Mouse (Mus musculus): ENCODE results near the gene Foxa3. TPM values are rescaled to one million over a fixed set of nuclear protein-coding genes. Genes with fewer than 3 reads are reported as not detected.
A peak's percentile ranks its signal among the peaks of the same experiment; 100 is the strongest.

Foxa3 gene
- polyA plus RNA-seq, 2 experiments, result 12.2 to 26.5 TPM

DNA sequence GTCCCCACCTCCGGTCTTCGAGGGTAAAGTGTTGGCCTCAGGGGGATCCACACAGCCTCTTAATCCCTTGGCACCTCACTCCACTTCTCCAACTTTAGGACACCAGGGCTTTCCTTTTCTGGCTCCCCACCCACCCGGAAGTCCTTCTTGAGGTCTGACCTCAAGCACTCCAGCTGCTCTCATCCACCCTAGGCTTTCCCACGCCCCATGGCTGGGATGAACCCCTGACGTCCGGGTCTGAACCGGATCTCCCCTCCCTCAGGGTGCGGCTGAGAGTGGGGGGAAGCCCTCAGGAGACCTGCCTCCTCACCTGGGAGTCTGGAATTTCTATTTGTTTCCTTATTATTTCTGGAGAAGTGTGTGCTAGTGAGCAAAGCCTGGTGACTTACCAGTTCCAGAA lies 2.3 kb downstream of the Foxa3 start:
- Histone ChIP-seq H3K27ac (no peak overlapping the region), H3K4me3 (ENCODE audit: insufficient read depth in 1 of 2, low read depth in 2 of 2, low read length in 2 of 2) (peak overlapping the region; percentile 16 to 74), H3K4me1 (replicated peaks; ENCODE audit: control insufficient read depth in 2 of 2, insufficient read depth in 2 of 2, low read length in 1 of 2) (peaks cover 7 to 12% of the 10 kb centered on the region in 2 experiments), H3K36me3 (replicated peaks; ENCODE audit: control insufficient read depth, insufficient read depth, low read depth) (no peaks in the 10 kb centered on the region), H3K4me2 (ENCODE audit: low read depth) (peak overlapping the region; percentile 53), H3K27me3 (ENCODE audit: control insufficient read depth, insufficient read depth, low read length) (peaks cover 32% of the 10 kb centered on the region), H3K9me3 (ENCODE audit: control insufficient read depth, low read length) (no peaks in the 10 kb centered on the region), H3K9ac (replicated peaks) (peak overlapping the region; percentile 24; the same call in 1 of the 2 replicates)
- DNase-seq (ENCODE audit: low read depth in 3 of 3, low spot score in 3 of 3) (no peak), ATAC-seq (ENCODE audit: insufficient read depth) (no peak)
- 12% methylated on average over 8 of the region's 8 CpGs for WGBS (ENCODE audit: insufficient replicate concordance)
- no peak for TF ChIP-seq EP300 (IDR thresholded peaks at IDR 0.05; ENCODE audit: low read depth)

DNA sequence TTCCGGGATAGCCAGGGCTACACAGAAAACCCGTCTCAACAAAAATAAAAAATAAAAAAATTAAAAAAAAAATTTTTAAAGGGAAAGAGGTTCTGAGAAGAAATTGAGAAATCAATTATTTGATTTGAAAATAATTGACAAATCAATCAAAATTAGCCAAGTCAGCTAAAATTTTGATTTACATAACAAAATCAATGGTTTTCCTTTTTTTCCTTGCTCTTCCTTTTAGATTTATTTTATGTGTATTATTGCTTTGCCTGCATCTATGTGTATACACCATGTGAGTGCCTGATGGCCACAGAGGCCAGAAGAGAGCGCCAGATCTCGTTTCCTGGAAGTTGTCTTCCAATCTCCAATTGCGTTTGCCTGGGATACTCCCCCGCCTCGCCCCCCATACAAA lies 5.4 kb downstream of the Foxa3 start:
- H3K27ac ChIP-seq, result no peak overlapping the region
- H3K27me3 ChIP-seq (ENCODE audit: control insufficient read depth, insufficient read depth, low read length), result peaks cover 23% of the 10 kb centered on the region
- no peak for ATAC-seq (ENCODE audit: insufficient read depth)

DNA sequence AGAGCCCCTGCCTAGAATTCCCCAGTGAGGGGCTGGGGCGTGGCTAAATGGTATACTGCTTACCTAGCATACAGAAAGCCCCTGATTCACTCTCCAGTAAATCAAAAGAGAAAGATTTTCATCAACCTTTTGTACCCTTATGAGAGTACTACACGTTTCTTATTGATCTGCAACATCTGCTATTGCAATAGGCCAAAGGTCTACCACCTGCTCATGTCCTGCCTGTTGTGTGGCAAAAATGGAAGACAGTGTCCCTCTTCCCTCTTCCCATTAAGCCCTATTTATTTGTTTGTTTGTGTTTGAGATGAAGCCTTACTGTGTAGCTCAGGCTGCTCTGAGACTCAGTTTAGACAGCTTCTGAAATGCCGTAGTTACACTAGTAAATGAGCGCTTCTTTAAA lies 7.3 kb downstream of the Foxa3 start:
- no peak overlapping the region for H3K4me2 ChIP-seq (ENCODE audit: low read depth)
- no peak overlapping the region for H3K4me3 ChIP-seq (ENCODE audit: insufficient read depth in 1 of 2, low read depth in 2 of 2, low read length in 2 of 2)
- H3K4me1 ChIP-seq (replicated peaks; ENCODE audit: control insufficient read depth in 2 of 2, insufficient read depth in 2 of 2, low read length in 1 of 2), result peaks cover 3 to 5% of the 10 kb centered on the region in 2 experiments; a peak in 2 of 4 replicates
- WGBS (ENCODE audit: insufficient replicate concordance), result 71% methylated on average over 4 of the region's 4 CpGs
- no peaks in the 10 kb centered on the region for H3K36me3 ChIP-seq (replicated peaks; ENCODE audit: control insufficient read depth, insufficient read depth, low read depth)
- TF ChIP-seq CTCF (IDR thresholded peaks at IDR 0.05; ENCODE audit: low read depth) (no peak), EP300 (IDR thresholded peaks at IDR 0.05; ENCODE audit: low read depth) (no peak)
- no peaks in the 10 kb centered on the region for H3K9me3 ChIP-seq (ENCODE audit: control insufficient read depth, low read length)
- ATAC-seq (ENCODE audit: insufficient read depth) (no peak), DNase-seq (ENCODE audit: low read depth in 3 of 3, low spot score in 3 of 3) (no peak)
- H3K27ac ChIP-seq, result no peak overlapping the region
- peaks cover 7% of the 10 kb centered on the region for H3K27me3 ChIP-seq (ENCODE audit: control insufficient read depth, insufficient read depth, low read length)
- no peak overlapping the region for H3K9ac ChIP-seq (replicated peaks)

More for the DNA sequence above, 5.4 kb downstream of the Foxa3 start:
- 70% methylated on average over 7 of the region's 7 CpGs for WGBS (ENCODE audit: insufficient replicate concordance)
- H3K4me2 ChIP-seq (ENCODE audit: low read depth), result no peak overlapping the region
- H3K36me3 ChIP-seq (replicated peaks; ENCODE audit: control insufficient read depth, insufficient read depth, low read depth), result no peaks in the 10 kb centered on the region
- no peaks in the 10 kb centered on the region for H3K9me3 ChIP-seq (ENCODE audit: control insufficient read depth, low read length)
- peaks cover 0 to 2% of the 10 kb centered on the region in 2 experiments; a peak in 2 of 4 replicates for H3K4me1 ChIP-seq (replicated peaks; ENCODE audit: control insufficient read depth in 2 of 2, insufficient read depth in 2 of 2, low read length in 1 of 2)
- TF ChIP-seq CTCF (IDR thresholded peaks at IDR 0.05; ENCODE audit: low read depth), result no peak
- TF ChIP-seq EP300 (IDR thresholded peaks at IDR 0.05; ENCODE audit: low read depth), result no peak
- no peak overlapping the region for H3K4me3 ChIP-seq (ENCODE audit: insufficient read depth in 1 of 2, low read depth in 2 of 2, low read length in 2 of 2)
- no peak overlapping the region for H3K9ac ChIP-seq (replicated peaks)
- no peak for DNase-seq (ENCODE audit: low read depth in 3 of 3, low spot score in 3 of 3)

DNA sequence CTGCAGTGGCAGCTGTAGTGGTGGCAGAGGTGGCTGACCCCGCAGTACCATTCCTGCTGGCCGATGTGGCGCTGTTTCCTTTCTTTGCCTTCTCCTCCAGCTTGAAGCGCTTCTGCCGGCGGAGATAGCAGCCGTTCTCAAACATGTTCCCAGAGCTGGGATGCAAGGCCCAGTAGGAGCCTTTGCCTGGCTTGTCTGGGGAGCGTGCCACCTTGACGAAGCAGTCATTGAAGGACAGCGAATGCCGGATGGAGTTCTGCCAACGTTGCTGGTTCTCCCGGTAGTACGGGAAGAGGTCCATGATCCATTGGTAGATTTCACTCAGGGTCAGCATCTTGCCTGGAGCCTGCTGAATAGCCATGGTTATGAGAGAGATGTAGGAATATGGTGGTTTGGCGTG lies 8.9 kb downstream of the Foxa3 start:
- Histone ChIP-seq H3K9ac (replicated peaks) (no peak overlapping the region), H3K27me3 (ENCODE audit: control insufficient read depth, insufficient read depth, low read length) (no peaks in the 10 kb centered on the region), H3K4me1 (replicated peaks; ENCODE audit: control insufficient read depth in 2 of 2, insufficient read depth in 2 of 2, low read length in 1 of 2) (peaks cover 3 to 5% of the 10 kb centered on the region in 2 experiments; a peak in 1 of 4 replicates), H3K9me3 (ENCODE audit: control insufficient read depth, low read length) (no peaks in the 10 kb centered on the region), H3K4me2 (ENCODE audit: low read depth) (no peak overlapping the region), H3K36me3 (replicated peaks; ENCODE audit: control insufficient read depth, insufficient read depth, low read depth) (no peaks in the 10 kb centered on the region), H3K27ac (no peak overlapping the region), H3K4me3 (ENCODE audit: insufficient read depth in 1 of 2, low read depth in 2 of 2, low read length in 2 of 2) (no peak overlapping the region)
- TF ChIP-seq CTCF (IDR thresholded peaks at IDR 0.05; ENCODE audit: low read depth), result peak; percentile 14; the same call in 1 of the 2 replicates
- TF ChIP-seq EP300 (IDR thresholded peaks at IDR 0.05; ENCODE audit: low read depth), result no peak
- 62% methylated on average over 15 of the region's 15 CpGs for WGBS (ENCODE audit: insufficient replicate concordance)
- DNase-seq (ENCODE audit: low read depth in 3 of 3, low spot score in 3 of 3), result no peak
- ATAC-seq (ENCODE audit: insufficient read depth), result no peak

DNA sequence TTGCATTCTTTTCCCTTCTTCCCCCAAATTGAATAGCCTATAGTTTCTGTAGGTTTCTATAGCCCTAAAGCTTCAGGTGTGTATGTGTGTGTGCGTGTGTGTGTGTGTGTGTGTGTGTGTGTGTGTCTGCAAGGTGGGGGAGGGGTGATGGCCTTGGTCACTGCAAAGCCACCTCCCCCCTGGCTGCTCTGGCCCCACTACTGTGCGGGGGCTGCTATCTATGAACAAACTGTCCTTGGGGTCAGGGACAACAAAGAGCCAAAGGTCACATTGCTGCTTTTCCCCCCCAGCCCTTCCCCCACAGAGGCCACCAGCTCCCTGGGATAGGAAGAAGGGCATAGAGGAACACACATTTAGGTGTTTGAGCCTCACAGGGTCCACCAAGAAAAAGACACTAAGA lies 10.5 kb downstream of the Foxa3 start:
- Histone ChIP-seq H3K36me3 (replicated peaks; ENCODE audit: control insufficient read depth, insufficient read depth, low read depth) (no peaks in the 10 kb centered on the region), H3K9me3 (ENCODE audit: control insufficient read depth, low read length) (no peaks in the 10 kb centered on the region), H3K4me3 (ENCODE audit: insufficient read depth in 1 of 2, low read depth in 2 of 2, low read length in 2 of 2) (no peak overlapping the region), H3K4me2 (ENCODE audit: low read depth) (no peak overlapping the region; the same call in 1 of the 2 replicates), H3K9ac (replicated peaks) (no peak overlapping the region), H3K4me1 (replicated peaks; ENCODE audit: control insufficient read depth in 2 of 2, insufficient read depth in 2 of 2, low read length in 1 of 2) (peaks cover 3 to 5% of the 10 kb centered on the region in 2 experiments; a peak in 1 of 4 replicates), H3K27ac (no peak overlapping the region), H3K27me3 (ENCODE audit: control insufficient read depth, insufficient read depth, low read length) (no peaks in the 10 kb centered on the region)
- no peak for TF ChIP-seq EP300 (IDR thresholded peaks at IDR 0.05; ENCODE audit: low read depth)
- TF ChIP-seq CTCF (IDR thresholded peaks at IDR 0.05; ENCODE audit: low read depth), result no peak
- WGBS (ENCODE audit: insufficient replicate concordance), result 35% methylated on average over 2 of the region's 2 CpGs
- DNase-seq (ENCODE audit: low read depth in 3 of 3, low spot score in 3 of 3) (no peak), ATAC-seq (ENCODE audit: insufficient read depth) (peak; percentile 47; the same call in 1 of the 2 replicates)
